Mouse (Mus musculus): Measurements from ENCODE around the gene Lhb. TPM values are rescaled to one million over a fixed set of nuclear protein-coding genes. Genes with fewer than 3 reads are reported as not detected.

Lhb gene
- polyA plus RNA-seq, 1 experiment from 2014 or later, result not detected

DNA sequence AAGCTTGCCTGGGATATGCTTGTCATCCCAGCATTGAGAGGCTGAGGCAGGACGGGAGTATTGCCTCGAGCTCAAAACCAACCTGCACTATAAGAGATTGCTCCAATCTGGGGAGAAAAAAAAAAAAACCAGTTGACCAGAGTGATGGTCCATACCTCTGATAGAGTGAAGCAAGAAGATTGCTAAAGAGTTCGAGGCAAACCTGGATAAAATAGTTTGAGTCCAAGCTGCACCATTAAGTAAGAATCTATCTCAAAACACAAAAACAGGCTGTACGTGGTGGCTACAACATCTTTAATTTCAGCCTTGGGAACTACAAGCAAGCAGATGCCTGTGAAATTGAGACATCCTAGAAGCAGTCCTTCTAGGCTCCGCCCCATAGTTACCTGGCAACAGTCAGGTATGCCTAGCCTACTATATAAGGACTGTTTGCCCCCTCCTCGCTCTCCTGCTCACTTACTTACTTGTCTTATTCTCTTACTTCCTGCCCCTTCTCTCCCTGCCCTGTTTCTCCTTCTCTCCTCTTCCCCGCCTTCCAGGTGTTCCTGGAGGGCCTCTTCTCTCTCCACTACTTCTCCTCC is 46.6 kb downstream of the Lhb start:
- Histone ChIP-seq H3K27ac (no peak overlapping the region), H3K9ac (no peak overlapping the region), H3K4me3 (peak overlapping the region; percentile 65), H3K4me2 (peak overlapping the region; percentile 85), H3K9me3 (no peaks in the 10 kb centered on the region), H3K36me3 (peaks cover 34% of the 10 kb centered on the region), H3K4me1 (peaks cover 20% of the 10 kb centered on the region), H3K27me3 (no peaks in the 10 kb centered on the region)
- 0 out of 2 replicates have a peak, but pooled peaks have one; percentile 6 for ATAC-seq (ENCODE audit: insufficient number of reproducible peaks, low FRiP score, low TSS enrichment, low read depth)
- WGBS, result 31% methylated on average over 7 of the region's 7 CpGs

DNA sequence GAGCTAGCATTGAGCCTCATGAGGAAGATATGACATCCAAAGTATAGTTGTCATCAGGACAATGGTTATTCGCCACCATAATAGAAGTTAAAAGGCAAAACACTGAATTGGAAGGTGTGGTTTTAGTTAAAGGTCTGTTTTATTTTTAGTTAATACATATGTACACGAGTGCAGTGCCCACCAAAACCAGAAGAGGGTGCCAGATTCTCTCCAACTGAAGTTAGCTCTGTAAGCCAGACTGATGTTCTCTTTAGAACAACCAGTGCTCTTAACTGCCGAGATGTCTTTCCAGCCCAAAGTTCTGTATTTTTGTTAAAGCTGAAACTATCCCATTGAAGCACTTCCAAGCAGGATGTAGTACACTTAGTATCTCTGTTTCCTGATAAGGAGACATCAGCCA is 50.2 kb downstream of the Lhb start:
- no peaks in the 10 kb centered on the region for H3K27me3 ChIP-seq
- no peak overlapping the region for H3K4me2 ChIP-seq
- H3K4me3 ChIP-seq, result no peak overlapping the region
- H3K9me3 ChIP-seq, result no peaks in the 10 kb centered on the region
- H3K4me1 ChIP-seq, result peaks cover 9% of the 10 kb centered on the region
- 6% methylated on average over 3 of the region's 3 CpGs for WGBS
- no peak overlapping the region for H3K9ac ChIP-seq
- H3K27ac ChIP-seq, result no peak overlapping the region
- no peaks in the 10 kb centered on the region for H3K36me3 ChIP-seq
- ATAC-seq (ENCODE audit: insufficient number of reproducible peaks, low FRiP score, low TSS enrichment, low read depth), result no peak

Small RNA genes within 50 kb of the gene (microRNA-seq; reads per million reads assigned to microRNA genes)
- gene Gm22133, result not detected

Other genes with a start within 250 kb of the Lhb start
- gene Gfy, start 241.3 kb upstream of the Lhb start, polyA plus RNA-seq (2015; fragmentation: Nextera tagmentation; extraction: Ambion mirVana), result not detected in 2 replicates
- not detected in 2 replicates for gene Pth2, start 239.8 kb upstream of the Lhb start, polyA plus RNA-seq (2015; fragmentation: Nextera tagmentation; extraction: Ambion mirVana)
- gene Ccdc155, start 215.9 kb upstream of the Lhb start, polyA plus RNA-seq (2015; fragmentation: Nextera tagmentation; extraction: Ambion mirVana), result 1.2 and 2.7 TPM in 2 replicates
- gene Dkkl1, start 208.7 kb upstream of the Lhb start, polyA plus RNA-seq (2015; fragmentation: Nextera tagmentation; extraction: Ambion mirVana), result 51.2 and 64.5 TPM in 2 replicates
- gene Tead2, start 205.1 kb upstream of the Lhb start, polyA plus RNA-seq (2015; fragmentation: Nextera tagmentation; extraction: Ambion mirVana), result 131 and 134 TPM in 2 replicates
- gene Cd37, start 181.7 kb upstream of the Lhb start, polyA plus RNA-seq (2015; fragmentation: Nextera tagmentation; extraction: Ambion mirVana), result 3.8 and 5.1 TPM in 2 replicates
- gene Slc6a16, start 179.7 kb upstream of the Lhb start, polyA plus RNA-seq (2015; fragmentation: Nextera tagmentation; extraction: Ambion mirVana), result 0.09 TPM in 1 of 2 replicates, not detected in the other
- gene Slc6a21, start 143.3 kb upstream of the Lhb start, polyA plus RNA-seq (2015; fragmentation: Nextera tagmentation; extraction: Ambion mirVana), result not detected in 2 replicates
- gene Trpm4, start 87.0 kb upstream of the Lhb start, polyA plus RNA-seq (2015; fragmentation: Nextera tagmentation; extraction: Ambion mirVana), result 22.0 and 22.6 TPM in 2 replicates
- 6.5 and 15.1 TPM in 2 replicates for gene Hrc, start 85.5 kb upstream of the Lhb start, polyA plus RNA-seq (2015; fragmentation: Nextera tagmentation; extraction: Ambion mirVana)
- gene Ppfia3, start 53.8 kb upstream of the Lhb start, polyA plus RNA-seq (2015; fragmentation: Nextera tagmentation; extraction: Ambion mirVana), result 7.8 and 9.1 TPM in 2 replicates
- gene Lin7b, start 50.2 kb upstream of the Lhb start, polyA plus RNA-seq (2015; fragmentation: Nextera tagmentation; extraction: Ambion mirVana), result 2.3 and 2.5 TPM in 2 replicates
- gene Snrnp70, start 25.1 kb upstream of the Lhb start, polyA plus RNA-seq (2015; fragmentation: Nextera tagmentation; extraction: Ambion mirVana), result 199 and 204 TPM in 2 replicates
- gene Kcna7, start 15.2 kb upstream of the Lhb start, polyA plus RNA-seq (2015; fragmentation: Nextera tagmentation; extraction: Ambion mirVana), result 0.10 and 0.12 TPM in 2 replicates
- gene Ntf5, start 7.1 kb upstream of the Lhb start, polyA plus RNA-seq (2015; fragmentation: Nextera tagmentation; extraction: Ambion mirVana), result 1.9 and 3.0 TPM in 2 replicates
- 39.0 and 43.5 TPM in 2 replicates for gene Gys1, start 14.0 kb downstream of the Lhb start, polyA plus RNA-seq (2015; fragmentation: Nextera tagmentation; extraction: Ambion mirVana)
- 122 and 125 TPM in 2 replicates for gene Ruvbl2, start 17.3 kb downstream of the Lhb start, polyA plus RNA-seq (2015; fragmentation: Nextera tagmentation; extraction: Ambion mirVana)
- gene Ftl1, start 39.1 kb downstream of the Lhb start, polyA plus RNA-seq (2015; fragmentation: Nextera tagmentation; extraction: Ambion mirVana), result 4,640 and 4,716 TPM in 2 replicates
- gene Bax, start 46.1 kb downstream of the Lhb start, polyA plus RNA-seq (2015; fragmentation: Nextera tagmentation; extraction: Ambion mirVana), result 145 and 146 TPM in 2 replicates
- gene Tulp2, start 61.1 kb downstream of the Lhb start, polyA plus RNA-seq (2015; fragmentation: Nextera tagmentation; extraction: Ambion mirVana), result 0.61 and 1.0 TPM in 2 replicates
- not detected in 2 replicates for gene Gm45808, start 66.0 kb downstream of the Lhb start, polyA plus RNA-seq (2015; fragmentation: Nextera tagmentation; extraction: Ambion mirVana)
- gene Dhdh, start 68.0 kb downstream of the Lhb start, polyA plus RNA-seq (2015; fragmentation: Nextera tagmentation; extraction: Ambion mirVana), result 3.1 and 3.3 TPM in 2 replicates
- 279 and 295 TPM in 2 replicates for gene Nucb1, start 89.6 kb downstream of the Lhb start, polyA plus RNA-seq (2015; fragmentation: Nextera tagmentation; extraction: Ambion mirVana)
- gene Ppp1r15a, start 105.4 kb downstream of the Lhb start, polyA plus RNA-seq (2015; fragmentation: Nextera tagmentation; extraction: Ambion mirVana), result 22.3 and 26.1 TPM in 2 replicates
- gene Plekha4, start 105.5 kb downstream of the Lhb start, polyA plus RNA-seq (2015; fragmentation: Nextera tagmentation; extraction: Ambion mirVana), result 5.7 and 6.8 TPM in 2 replicates
- 0.74 and 1.1 TPM in 2 replicates for gene Hsd17b14, start 134.1 kb downstream of the Lhb start, polyA plus RNA-seq (2015; fragmentation: Nextera tagmentation; extraction: Ambion mirVana)
- 63.4 and 64.4 TPM in 2 replicates for gene Bcat2, start 149.3 kb downstream of the Lhb start, polyA plus RNA-seq (2015; fragmentation: Nextera tagmentation; extraction: Ambion mirVana)
- 0.58 and 0.93 TPM in 2 replicates for gene Fgf21, start 194.7 kb downstream of the Lhb start, polyA plus RNA-seq (2015; fragmentation: Nextera tagmentation; extraction: Ambion mirVana)
- gene Fut1, start 196.5 kb downstream of the Lhb start, polyA plus RNA-seq (2015; fragmentation: Nextera tagmentation; extraction: Ambion mirVana), result 2.9 and 3.3 TPM in 2 replicates
- 0.14 and 0.27 TPM in 2 replicates for gene Izumo1, start 201.0 kb downstream of the Lhb start, polyA plus RNA-seq (2015; fragmentation: Nextera tagmentation; extraction: Ambion mirVana)
- 11.4 and 12.0 TPM in 2 replicates for gene Rasip1, start 206.7 kb downstream of the Lhb start, polyA plus RNA-seq (2015; fragmentation: Nextera tagmentation; extraction: Ambion mirVana)
- gene Mamstr, start 219.2 kb downstream of the Lhb start, polyA plus RNA-seq (2015; fragmentation: Nextera tagmentation; extraction: Ambion mirVana), result 21.9 and 36.8 TPM in 2 replicates
- 7.7 and 8.0 TPM in 2 replicates for gene Fut2, start 245.6 kb downstream of the Lhb start, polyA plus RNA-seq (2015; fragmentation: Nextera tagmentation; extraction: Ambion mirVana)